Mouse (Mus musculus): ENCODE data around the gene Lrrc2.

Lrrc2 gene

DNA sequence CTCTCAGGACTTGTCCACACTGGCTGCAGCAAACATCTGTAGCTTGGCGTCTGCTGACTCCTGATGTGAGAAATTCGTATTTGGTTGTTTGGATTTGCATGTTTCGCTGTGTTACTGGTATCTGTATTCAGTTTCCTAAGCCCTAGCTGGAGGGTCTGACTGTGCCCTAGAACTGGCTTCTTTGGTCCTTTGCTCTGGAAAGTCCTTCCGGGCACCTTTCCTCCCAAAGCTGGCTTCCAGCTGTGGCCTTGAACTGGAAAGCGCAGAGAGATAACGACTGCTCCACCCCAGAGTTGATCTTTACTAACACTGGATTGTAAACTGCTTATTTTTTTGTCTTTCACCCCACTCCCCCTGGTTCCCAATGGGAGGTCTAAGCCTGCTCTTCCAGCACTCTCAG is 3.4 kb upstream of the Lrrc2 start:
- DNase-seq (ENCODE audit: low spot score) = no peak

DNA sequence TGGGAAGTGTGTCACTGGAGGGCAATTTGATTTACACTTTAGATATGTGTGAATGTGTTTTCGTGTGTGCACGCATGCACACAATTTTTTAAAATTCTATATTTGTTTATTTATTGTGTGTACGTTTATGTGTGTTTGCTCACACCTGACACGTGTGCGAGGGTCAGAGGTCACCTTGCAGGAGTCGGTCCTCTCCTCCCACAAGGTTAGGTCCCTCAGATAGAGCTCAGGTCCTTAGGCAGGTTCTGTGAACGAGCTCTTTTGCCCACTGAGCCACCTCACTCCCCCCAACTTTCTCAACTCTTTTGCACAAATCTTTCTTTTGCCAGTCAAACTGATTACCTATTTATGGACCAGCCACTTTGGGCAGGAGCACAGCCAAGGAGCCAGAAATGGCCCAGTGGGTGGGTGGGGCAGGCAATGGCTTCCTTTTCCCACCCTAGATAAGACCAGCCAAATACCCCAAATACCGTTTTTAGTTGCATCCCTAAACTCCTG is 2.5 kb upstream of the Lrrc2 start:
- no peak for DNase-seq (ENCODE audit: low spot score)

GRCm38 (mm10) chr9:110950109-110950508 is 1.2 kb upstream of the Lrrc2 start:
- DNase-seq (ENCODE audit: low spot score) = no peak

DNA sequence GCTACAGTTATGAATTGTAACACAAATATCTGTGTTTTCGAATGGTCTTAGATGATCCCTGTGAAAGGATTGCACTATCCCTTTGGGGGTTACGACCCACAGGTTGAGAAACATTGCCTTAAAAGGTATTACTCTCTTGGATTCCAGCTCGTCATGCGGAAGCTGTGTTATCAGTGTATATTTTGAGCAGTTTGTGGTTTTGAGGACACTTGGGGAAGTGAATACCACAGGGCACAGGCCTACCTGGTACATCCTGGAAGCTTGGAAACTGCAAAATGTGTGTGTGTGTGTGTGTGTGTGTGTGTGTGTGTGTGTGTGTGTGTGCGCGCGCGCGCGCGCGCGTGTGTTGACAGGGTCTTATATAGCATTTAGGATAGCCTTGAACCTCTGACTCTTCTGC is 521 bp downstream of the Lrrc2 start:
- DNase-seq (ENCODE audit: low spot score) = no peak

- DNase-seq (ENCODE audit: low spot score) = no peak
Observed at GRCm38 (mm10) chr9:110952398-110952797, 1.1 kb downstream of the Lrrc2 start.

DNA sequence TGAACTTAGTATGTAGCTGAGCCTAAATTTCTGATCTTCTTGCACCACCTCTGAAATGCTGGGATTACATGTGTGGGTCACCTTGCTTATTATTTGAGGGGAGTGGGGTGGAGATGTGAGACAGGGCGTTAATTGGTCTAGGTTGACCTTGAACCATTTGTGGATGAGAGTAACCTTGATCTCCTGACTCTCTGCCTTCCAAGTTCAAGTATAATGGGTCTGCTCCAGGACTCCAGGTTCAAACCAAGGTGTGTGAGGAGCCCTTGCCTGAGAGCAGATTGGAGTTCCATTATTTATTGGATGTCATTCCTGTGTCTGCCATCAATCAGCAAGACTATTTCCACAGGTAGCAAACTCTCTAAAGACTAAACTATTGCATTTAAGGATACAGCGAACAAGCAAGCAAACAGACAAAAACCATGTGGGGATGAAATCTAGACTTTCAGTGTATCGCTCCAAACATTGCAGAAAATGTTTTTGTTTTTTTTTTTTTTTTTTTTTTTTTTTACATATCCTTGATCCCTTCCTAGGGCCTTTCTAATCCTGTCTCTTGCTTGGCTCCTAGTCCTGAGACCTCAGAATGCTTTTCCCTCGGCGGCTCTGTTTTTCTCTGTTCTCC is 1.7 kb downstream of the Lrrc2 start:
- no peak for DNase-seq (ENCODE audit: low spot score)

GRCm38 (mm10) chr9:110953550-110954461 is 2.5 kb downstream of the Lrrc2 start:
- DNase-seq (ENCODE audit: low spot score) = peak; percentile 87

- no peak for DNase-seq (ENCODE audit: low spot score)
Observed at GRCm38 (mm10) chr9:110954681-110955445, 3.5 kb downstream of the Lrrc2 start.

- no peak for DNase-seq (ENCODE audit: low spot score)
Observed at GRCm38 (mm10) chr9:110955962-110956361, 4.6 kb downstream of the Lrrc2 start.

DNA sequence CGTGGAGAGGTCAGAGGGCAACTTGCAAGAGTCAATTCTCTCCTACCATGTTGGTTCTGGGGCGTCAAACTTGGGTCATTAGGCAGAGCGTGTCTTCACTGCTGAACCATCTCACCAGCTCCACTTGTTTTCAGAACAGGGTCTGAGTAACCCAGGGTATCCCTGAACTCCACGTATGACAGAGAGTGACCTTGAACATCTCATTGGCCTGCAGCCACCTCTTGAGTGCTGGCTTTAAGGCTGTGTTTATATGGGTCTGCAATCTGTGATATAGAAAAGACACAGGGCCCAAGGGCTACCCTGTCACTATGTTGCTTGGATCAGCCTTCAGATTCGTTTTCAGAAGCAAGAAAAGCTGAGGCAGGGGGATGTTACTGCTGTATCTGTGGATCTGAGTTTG is 8.3 kb downstream of the Lrrc2 start:
- DNase-seq (ENCODE audit: low spot score) = no peak

- no peak for DNase-seq (ENCODE audit: low spot score)
Observed at GRCm38 (mm10) chr9:110960230-110961149, 9.1 kb downstream of the Lrrc2 start.

DNA sequence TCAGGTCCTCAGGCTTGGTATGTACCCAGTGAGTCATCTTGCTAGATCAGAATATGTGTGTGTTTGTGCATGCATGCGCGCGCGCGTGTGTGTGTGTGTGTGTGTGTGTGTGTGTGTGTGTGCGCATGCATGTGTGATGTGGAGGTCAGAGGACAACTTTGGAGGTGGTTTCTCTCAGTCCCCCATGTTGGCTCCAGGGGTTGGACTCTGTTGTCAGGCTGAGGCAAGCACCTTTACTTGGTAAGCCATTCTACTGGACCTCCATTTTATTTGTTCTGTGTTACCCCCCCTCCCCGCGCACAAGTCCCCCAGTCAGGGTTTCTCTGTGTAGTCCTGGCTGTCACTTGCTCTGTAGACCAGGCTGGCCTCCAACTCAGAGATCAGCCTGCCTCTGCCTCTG is 10.0 kb downstream of the Lrrc2 start:
- no peak for DNase-seq (ENCODE audit: low spot score)

GRCm38 (mm10) chr9:110963566-110964115 is 12.3 kb downstream of the Lrrc2 start:
- DNase-seq (ENCODE audit: low spot score) = no peak

DNA sequence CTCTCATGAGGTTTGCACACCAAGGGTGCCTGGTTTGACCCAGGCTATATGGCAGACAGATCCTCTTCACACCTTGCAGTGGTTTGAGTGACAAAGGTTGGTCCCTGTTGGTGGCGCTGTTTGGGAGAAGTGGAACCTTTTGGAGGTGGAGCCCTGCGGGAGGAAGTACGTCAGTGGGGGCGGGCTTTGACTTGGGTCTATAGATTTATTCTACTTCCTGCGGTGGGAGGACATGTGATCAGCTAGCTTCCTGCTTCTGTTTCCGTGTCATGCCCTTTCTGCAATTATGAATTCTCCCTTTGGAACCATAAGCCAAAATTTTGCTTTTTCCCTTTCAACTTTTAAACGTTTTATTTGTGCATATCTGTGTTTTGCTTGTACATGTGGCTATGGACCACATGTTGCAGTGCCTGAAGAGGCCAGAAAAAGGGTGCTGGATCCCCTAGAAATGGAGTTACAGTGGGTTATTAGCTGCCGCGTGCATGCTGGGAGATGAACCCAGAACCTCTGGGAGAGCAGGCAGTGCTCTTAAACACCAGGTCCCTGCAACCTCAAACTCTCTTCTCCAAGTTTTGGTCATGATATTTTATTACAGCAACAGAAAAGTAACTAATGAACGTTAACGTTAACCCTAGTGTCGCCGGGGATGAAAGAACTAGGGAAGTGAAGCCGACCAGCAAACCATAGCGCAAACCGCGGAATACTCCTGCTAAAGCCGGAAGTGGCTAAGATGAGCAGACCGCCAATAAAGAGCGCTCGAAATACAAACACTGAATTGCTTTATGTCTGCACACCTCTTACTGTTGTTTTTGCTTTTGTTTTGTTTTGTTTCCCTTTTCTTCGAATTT is 13.9 kb downstream of the Lrrc2 start:
- peak; percentile 54 for DNase-seq (ENCODE audit: low spot score)

DNA sequence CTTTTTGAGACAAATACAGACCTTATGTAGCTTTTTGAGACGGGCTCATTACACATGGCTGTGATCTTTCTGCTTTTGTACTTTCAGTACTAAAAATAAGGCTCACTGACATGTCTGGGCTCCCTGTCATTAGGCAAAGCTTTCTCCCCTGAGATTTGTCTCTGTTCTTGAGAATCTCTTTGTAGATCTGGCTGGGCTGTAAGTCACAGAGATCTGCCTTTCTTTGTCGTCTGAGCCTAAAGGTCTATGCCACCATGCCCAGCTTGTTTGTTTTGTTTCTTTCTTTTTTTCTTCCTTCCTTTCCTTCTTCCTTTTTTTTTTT is 14.5 kb downstream of the Lrrc2 start:
- DNase-seq (ENCODE audit: low spot score) = no peak

DNA sequence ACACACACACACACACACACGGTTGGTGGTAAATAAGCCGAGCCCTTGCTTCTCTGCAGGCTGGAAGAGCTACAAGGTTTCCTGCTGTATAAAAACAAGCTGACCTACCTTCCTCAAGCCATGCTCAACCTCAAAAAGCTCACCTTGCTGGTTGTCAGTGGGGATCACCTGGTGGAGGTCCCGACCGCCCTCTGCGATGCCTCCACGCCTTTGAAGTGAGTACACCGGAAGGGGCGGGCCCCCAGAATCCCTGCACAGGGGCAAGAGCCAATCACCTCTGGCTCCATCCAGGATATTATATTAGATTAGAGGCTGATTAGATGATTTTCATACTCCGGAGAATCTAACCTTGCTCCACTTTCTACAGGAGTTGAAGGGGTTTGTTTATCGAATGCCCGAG is 28.1 kb downstream of the Lrrc2 start:
- DNase-seq (ENCODE audit: low spot score) = no peak

DNA sequence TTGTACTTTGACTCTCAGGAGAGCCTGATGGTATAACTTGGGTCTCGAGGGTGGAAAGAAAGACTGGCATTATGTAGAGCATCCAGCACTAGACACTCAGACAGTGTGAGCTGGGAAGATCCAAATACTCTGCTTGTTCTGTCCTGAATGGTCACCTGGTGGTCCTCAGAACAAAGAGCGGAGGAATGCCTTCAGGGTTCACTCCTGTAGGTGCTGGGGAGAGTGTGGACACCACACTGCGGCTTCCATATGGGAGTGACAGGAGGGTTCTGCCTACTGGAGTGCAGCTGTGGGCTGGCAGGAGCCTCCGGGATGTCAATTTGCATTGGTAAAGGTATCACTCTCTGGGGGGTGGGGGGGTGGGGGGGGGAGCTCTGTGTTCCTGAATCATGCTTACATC is 31.0 kb downstream of the Lrrc2 start:
- no peak for DNase-seq (ENCODE audit: low spot score)

GRCm38 (mm10) chr9:110984096-110984495 is 32.8 kb downstream of the Lrrc2 start:
- no peak for DNase-seq (ENCODE audit: low spot score)

DNA sequence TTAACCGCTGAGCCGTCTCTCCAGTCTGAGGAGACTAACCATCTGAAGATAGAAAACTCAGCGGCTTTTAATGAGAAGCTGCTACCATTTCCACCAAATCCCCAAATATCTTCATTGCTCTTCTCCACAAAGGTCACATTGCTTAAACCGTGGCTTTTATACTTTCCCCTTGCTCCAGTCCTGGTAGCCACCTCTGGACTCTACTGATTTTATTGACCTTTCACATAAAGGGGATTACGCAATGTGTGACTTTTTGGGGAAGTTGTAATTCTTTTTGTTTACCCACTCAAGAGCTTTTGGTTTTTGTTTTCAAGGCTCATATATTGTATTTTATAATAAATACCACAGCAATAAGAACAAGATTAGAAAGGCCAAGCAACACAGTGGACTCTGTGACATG is 34.2 kb downstream of the Lrrc2 start:
- no peak for DNase-seq (ENCODE audit: low spot score)

GRCm38 (mm10) chr9:110985951-110986350 is 34.6 kb downstream of the Lrrc2 start:
- no peak for DNase-seq (ENCODE audit: low spot score)

Measured in testis, postnatal 10 days (tissue).